Mouse (Mus musculus) liver, embryonic 16.5 days (tissue): ENCODE data around the gene Yipf6. TPM values are rescaled to one million over a fixed set of nuclear protein-coding genes. Genes with fewer than 3 reads are reported as not detected.

ENCODE experiments used
- ATAC-seq: fragments of 200-750 bp; cut with Nextera tagmentation; 2 replicates; pipeline ENCODE4 v1.8.0; 2017; ENCODE audit warnings: low read depth, mild to moderate bottlenecking, moderate number of reproducible peaks, moderate library complexity
- H3K27ac ChIP-seq: fragments of 300-500 bp; sonication (generic); 2 replicates; pipeline ENCODE4 v1.5.1; 2014; ENCODE audit warnings: mild to moderate bottlenecking, low read length
- H3K27me3 ChIP-seq: fragments of 300-500 bp; sonication (generic); 2 replicates; pipeline ENCODE4 v1.6.1; 2014; ENCODE audit warnings: low read depth, low read length, mixed read lengths; ENCODE audit not compliant: control insufficient read depth, insufficient read depth
- H3K36me3 ChIP-seq: fragments of 300-500 bp; sonication (generic); 2 replicates; pipeline ENCODE4 v1.6.1; 2014; ENCODE audit warnings: mild to moderate bottlenecking; ENCODE audit not compliant: control insufficient read depth, insufficient read depth
- H3K4me1 ChIP-seq: fragments of 300-500 bp; sonication (generic); 2 replicates; pipeline ENCODE4 v1.6.1; 2014; ENCODE audit warnings: low read depth, low read length, mixed read lengths; ENCODE audit not compliant: control insufficient read depth
- H3K4me2 ChIP-seq: fragments of 300-500 bp; sonication (generic); 2 replicates; pipeline ENCODE4 v1.6.1; 2014; ENCODE audit warnings: low read depth, low read length, mixed read lengths
- H3K4me3 ChIP-seq: fragments of 300-500 bp; sonication (generic); 2 replicates; pipeline ENCODE4 v1.5.1; 2014; ENCODE audit warnings: low read depth, mild to moderate bottlenecking, low read length
- H3K9ac ChIP-seq: fragments of 300-500 bp; sonication (generic); 2 replicates; pipeline ENCODE4 v1.6.1; 2014; ENCODE audit warnings: low read depth, low read length
- H3K9me3 ChIP-seq: fragments of 300-500 bp; sonication (generic); replicated peaks from 2 replicates; pipeline ENCODE4 v1.6.1; 2016; ENCODE audit warnings: low read length; ENCODE audit not compliant: control insufficient read depth
- WGBS: fragments of 180-500 bp; shearing (Covaris S2); extraction: QIAGEN DNeasy Blood & Tissue Kit; methylation state at CpG from one replicate; pipeline ENCODE4 v1.1.7; 2014; ENCODE audit not compliant: insufficient replicate concordance; 5-methylcytosine and 5-hydroxymethylcytosine counted together
- polyA plus RNA-seq: library from polyadenylated mRNA; unstranded; fragments of >200 nt; fragmentation: Nextera tagmentation; extraction: Ambion mirVana; gene quantifications from 2 replicates; pipeline ENCODE4 v1.2.1, GENCODE M21; 2015

Yipf6 gene
- polyA plus RNA-seq: 13.5 and 14.4 TPM in 2 replicates

DNA sequence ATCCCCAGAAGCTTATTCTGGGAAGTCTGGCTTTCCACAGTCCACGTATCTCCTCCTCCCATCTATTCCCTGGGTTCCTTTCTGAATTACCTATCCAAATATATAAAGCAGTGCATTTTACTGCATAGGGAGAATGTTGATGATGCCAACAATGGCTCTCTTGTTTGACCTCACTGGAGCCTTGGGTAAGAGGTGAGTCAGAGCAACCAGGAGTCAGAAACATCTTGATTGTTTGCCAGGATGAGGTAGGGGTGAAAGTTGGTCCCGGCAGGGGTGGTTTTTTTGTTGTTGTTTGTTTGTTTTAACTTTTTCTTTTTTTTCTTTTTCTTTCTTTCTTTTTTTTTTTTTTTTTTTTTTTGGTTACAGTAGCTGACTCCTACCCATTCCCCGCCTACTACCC lies at the start of gene Yipf6:
Gene Yipf6, plus strand, starts transcription at position 216 of the 400 bp plus-strand sequence.
- Histone ChIP-seq H3K4me3 (peak within 1 kb of the TSS; percentile 78), H3K27ac (peak within 1 kb of the TSS; percentile 92), H3K9me3 (no peaks in the 10 kb centered on the region), H3K36me3 (no peaks in the 10 kb centered on the region), H3K4me1 (peaks cover 3% of the 10 kb centered on the region), H3K4me2 (peak within 1 kb of the TSS; percentile 79), H3K9ac (peak within 1 kb of the TSS; percentile 82), H3K27me3 (no peaks in the 10 kb centered on the region; the same call in 1 of the 2 replicates)
- 67% methylated on average over 3 of the region's 3 CpGs for WGBS
- no peak for ATAC-seq

DNA sequence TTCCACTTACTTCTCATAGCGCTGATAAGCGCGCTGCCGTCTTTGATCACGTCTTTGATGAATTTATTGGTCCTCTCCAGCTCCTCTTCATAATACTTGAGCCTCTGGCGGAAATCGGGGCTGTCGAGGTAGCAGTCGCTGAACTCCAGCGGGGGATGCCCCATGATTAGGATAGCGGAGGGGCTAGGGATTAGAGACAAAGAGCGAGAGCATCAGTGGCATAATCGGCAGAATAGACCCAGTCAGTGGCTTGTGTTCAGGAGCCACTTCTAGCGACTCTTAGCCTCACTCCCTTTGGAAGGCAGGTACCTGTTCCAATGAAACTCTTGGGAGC lies 46.1 kb upstream of the Yipf6 start:
- peak overlapping the region; percentile 51 for H3K4me2 ChIP-seq
- WGBS: 15% methylated on average over 14 of the region's 14 CpGs
- H3K4me3 ChIP-seq: peak overlapping the region; percentile 55
- peaks cover 23% of the 10 kb centered on the region for H3K27me3 ChIP-seq
- H3K4me1 ChIP-seq: no peaks in the 10 kb centered on the region
- no peaks in the 10 kb centered on the region for H3K36me3 ChIP-seq
- H3K9ac ChIP-seq: no peak overlapping the region
- no peak for ATAC-seq
- H3K27ac ChIP-seq: no peak overlapping the region
- no peaks in the 10 kb centered on the region for H3K9me3 ChIP-seq

DNA sequence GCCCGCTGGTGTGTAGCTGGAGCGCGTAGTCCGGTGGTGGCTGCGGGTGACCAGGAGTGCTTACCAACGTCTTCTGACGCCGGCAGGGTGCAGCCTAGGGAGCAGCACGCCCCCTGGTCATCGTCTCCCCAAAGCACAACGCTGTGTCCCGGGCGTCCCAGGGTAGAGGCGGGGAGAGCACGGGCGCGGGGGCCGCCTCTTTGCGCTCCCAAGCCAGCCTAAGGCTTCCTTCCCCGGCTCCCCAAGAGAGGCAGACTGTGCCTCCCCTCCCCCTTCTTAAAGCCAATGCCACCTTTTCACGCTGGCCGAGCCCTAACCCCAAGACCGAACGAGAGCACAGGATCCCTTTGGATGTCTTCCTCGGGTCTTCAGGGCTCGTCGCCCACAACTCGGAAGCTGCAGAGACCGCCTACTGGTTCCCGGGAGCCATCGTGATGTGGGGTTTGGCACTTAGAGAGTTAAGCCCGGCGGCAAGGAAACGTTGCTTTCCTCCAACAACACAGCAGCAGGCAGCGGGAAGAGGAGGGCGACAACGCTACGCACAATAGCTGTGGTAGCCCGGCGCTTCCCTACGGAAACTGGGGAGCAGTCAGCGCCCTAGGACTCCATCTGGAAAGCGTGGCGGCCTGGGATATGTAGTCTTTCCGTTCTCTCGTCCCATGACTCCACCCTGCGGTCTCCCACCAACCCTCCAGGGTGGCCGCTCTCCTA lies 45.6 kb upstream of the Yipf6 start, which contains the start of gene Ophn1:
Gene Ophn1, minus strand, starts transcription at position 620 of the 711 bp plus-strand sequence.
- Histone ChIP-seq H3K36me3 (no peaks in the 10 kb centered on the region), H3K9ac (no peak within 1 kb of the TSS), H3K27me3 (peaks cover 23% of the 10 kb centered on the region), H3K4me2 (peak within 1 kb of the TSS; percentile 51), H3K4me3 (peak within 1 kb of the TSS; percentile 55), H3K27ac (no peak within 1 kb of the TSS), H3K9me3 (no peaks in the 10 kb centered on the region), H3K4me1 (no peaks in the 10 kb centered on the region)
- ATAC-seq: peak; percentile 65
- WGBS: 15% methylated on average over 47 of the region's 48 CpGs

DNA sequence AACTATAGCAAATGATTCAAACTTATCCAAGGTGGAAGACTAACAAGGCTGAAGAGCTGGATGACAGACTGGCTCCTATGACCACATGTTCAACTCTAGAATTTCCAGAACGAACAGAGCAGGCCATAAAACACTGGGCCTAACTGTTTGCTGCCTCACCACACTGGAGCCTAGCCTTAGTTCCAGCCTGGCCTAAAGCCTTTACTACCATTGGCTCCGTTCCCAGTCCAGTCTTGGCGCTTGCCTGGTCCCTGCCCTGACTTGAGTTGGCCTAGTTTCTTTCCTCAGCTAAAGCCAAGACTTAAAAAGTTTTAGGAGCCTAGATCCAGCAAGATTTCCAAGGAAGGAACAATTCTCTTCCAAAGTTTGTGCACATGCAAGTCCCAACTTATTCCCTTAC lies 37.8 kb upstream of the Yipf6 start:
- ATAC-seq: no peak
- Histone ChIP-seq H3K27ac (no peak overlapping the region), H3K9me3 (no peaks in the 10 kb centered on the region), H3K4me2 (no peak overlapping the region), H3K9ac (no peak overlapping the region), H3K4me1 (no peaks in the 10 kb centered on the region), H3K36me3 (no peaks in the 10 kb centered on the region), H3K4me3 (no peak overlapping the region), H3K27me3 (no peaks in the 10 kb centered on the region)
- WGBS: 56% methylated on average over 3 of the region's 3 CpGs

DNA sequence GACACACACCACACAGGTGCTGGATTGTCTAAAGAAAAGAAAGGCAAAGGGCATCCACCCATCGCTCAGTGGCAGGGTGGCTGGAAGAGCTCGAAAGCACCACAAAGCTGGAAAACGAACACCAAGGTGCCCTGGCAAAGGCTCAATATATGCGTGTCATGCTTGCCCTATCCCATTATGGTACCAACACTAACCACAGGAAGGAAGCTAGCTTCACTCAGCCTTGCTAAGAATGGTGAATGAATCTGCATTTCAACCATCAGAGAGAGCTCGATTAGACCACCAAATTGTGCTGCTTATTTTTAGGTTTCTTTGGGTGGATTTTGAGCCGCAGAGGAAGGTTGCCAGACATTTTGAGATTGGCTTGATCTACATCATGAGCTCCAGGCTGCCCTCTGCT lies 31.9 kb upstream of the Yipf6 start:
- Histone ChIP-seq H3K4me1 (no peaks in the 10 kb centered on the region), H3K27ac (no peak overlapping the region), H3K4me3 (no peak overlapping the region), H3K27me3 (no peaks in the 10 kb centered on the region), H3K36me3 (no peaks in the 10 kb centered on the region), H3K9ac (no peak overlapping the region), H3K9me3 (no peaks in the 10 kb centered on the region), H3K4me2 (no peak overlapping the region)
- ATAC-seq: no peak
- WGBS: 45% methylated on average over 6 of the region's 6 CpGs

DNA sequence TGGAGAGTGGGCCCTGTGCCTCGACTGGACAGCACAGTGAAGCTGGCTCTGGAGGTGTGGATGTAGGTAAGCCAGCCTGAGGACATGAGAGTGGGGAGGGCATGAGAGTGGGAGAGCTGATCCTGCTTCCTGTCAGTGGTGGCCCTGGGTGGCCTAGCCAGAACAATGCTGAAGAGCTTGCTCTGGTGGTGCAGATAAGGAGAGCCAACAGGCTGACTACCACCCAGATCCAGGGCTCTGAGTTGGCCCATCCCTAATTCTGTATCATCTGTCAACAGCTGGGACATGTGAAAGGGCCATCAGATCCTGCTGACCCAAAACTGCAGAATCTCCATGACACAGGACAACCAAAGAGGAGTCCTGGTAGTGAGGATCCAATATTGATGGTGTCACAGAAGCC lies 27.2 kb upstream of the Yipf6 start:
- WGBS: 31% methylated on average over 1 of the region's 1 CpGs
- Histone ChIP-seq H3K9ac (no peak overlapping the region), H3K27ac (no peak overlapping the region), H3K4me1 (no peaks in the 10 kb centered on the region), H3K36me3 (no peaks in the 10 kb centered on the region), H3K4me2 (no peak overlapping the region), H3K9me3 (no peaks in the 10 kb centered on the region), H3K4me3 (no peak overlapping the region), H3K27me3 (no peaks in the 10 kb centered on the region)
- peak; percentile 90 for ATAC-seq

DNA sequence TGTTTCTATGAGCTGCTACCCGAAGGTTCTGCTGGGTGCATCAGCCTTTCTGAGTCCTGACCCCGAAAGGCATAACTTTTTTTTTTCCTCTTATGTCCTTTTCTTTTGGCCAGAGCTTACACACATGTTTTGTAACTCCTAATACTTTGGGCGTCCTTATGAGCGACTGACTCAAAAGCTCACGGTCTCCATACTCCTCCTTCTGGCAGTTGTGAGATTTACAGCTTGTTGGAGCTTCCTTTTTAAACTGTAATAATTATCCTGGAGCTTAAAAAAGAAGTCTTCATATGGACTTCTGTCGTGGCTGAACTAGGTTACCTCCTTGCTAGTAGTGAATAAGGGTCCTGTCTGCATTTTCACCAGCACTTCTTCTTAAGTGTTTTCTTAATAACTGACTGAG lies 16.7 kb upstream of the Yipf6 start:
- Histone ChIP-seq H3K4me2 (no peak overlapping the region), H3K36me3 (no peaks in the 10 kb centered on the region), H3K27ac (no peak overlapping the region), H3K4me1 (no peaks in the 10 kb centered on the region), H3K27me3 (no peaks in the 10 kb centered on the region), H3K4me3 (no peak overlapping the region), H3K9ac (no peak overlapping the region), H3K9me3 (no peaks in the 10 kb centered on the region)
- ATAC-seq: no peak
- WGBS: 8% methylated on average over 6 of the region's 6 CpGs

DNA sequence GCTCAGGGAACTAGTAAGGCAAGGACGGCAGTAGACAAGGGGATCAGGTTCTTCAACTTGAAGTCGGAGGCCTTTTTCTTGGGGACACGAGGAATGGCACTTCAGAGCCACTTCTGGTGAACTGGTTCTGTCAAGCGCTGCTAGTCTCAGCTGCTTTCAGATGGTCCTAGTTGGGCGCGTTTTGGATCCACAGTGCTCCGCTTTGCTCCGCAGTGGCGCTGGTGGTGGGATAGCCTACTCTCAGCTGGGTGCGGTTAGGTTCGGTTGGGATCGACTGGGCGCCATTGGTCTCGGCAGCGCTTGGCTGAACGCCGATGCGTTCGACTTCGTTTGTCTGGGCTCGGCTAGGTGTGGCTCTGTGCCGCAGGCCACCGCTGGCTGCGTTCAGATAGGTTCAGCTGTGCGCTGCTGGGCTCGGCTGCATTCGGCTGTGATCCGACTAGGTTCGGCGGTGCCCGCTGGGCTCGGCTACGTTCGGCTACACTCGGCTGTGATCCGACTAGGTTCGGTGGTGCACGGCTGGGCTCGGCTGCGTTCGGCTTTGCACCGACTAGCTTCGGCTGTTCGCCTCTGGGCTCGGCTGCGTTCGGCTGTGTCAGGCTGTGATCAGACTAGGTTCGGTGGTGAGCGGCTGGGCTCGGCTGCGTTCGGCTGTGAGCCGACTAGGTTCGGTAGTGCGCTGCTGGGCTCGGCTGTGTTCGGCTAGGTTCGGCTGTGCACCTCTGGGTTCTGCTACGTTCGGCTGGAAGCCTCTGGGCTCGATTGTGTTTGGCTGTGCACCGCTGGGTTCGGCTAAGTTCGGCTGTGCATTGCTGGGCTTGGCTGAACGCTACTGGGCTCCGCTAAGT lies 815 bp downstream of the Yipf6 start:
- peak; percentile 78 for ATAC-seq
- no peaks in the 10 kb centered on the region; the same call in 1 of the 2 replicates for H3K27me3 ChIP-seq
- WGBS: 24% methylated on average over 66 of the region's 66 CpGs
- H3K9me3 ChIP-seq: no peaks in the 10 kb centered on the region
- peaks cover 3% of the 10 kb centered on the region for H3K4me1 ChIP-seq
- peak overlapping the region; percentile 92 for H3K27ac ChIP-seq
- peak overlapping the region; percentile 79 for H3K4me2 ChIP-seq
- H3K4me3 ChIP-seq: peak overlapping the region; percentile 78
- H3K36me3 ChIP-seq: no peaks in the 10 kb centered on the region
- peak overlapping the region; percentile 82 for H3K9ac ChIP-seq
